Mouse (Mus musculus) heart, postnatal 0 days (tissue): Measurements from ENCODE around the gene Zbed4.

Experiments used
- CTCF ChIP-seq: IDR thresholded peaks from 2 replicates; pipeline ENCODE4 v1.5.1; 2016; ENCODE audit warnings: antibody characterized with exemption, control low read depth, low read depth
- EP300 ChIP-seq: IDR thresholded peaks from 2 replicates; pipeline ENCODE4 v1.6.1; 2016; ENCODE audit warnings: antibody characterized with exemption, low read depth

DNA sequence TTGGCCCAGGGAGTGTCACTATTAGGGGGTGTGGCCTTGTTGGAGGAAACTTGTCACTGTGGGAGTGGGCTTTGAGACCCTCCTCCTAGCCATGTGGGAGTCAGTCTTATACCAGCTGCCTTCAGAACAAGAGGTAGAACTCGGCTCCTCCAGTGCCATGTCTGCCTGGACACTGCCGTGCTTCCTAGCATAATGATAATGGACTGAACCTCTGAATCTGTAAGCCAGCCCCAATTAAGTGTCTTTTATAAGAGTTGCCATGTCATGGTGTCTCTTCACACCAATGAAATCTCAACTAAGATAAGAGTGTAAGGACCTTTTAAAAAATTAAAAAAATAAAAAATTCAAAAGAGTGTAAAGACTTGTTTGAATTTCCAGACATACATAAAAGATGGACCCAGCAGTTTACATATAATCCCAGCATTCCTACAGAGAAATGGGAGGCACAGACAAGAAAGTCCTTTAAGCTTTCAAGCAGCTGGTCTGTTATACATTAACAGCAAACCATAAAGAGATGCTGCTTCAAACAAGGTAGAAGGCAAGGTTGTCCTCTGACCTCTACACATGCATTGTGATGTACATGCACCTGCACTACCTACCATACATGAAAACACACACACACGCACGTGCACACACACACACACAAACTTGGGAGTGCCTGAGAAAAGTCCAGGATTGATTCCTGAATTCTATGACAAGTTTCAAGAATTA lies 40.8 kb downstream of the Zbed4 start:
- TF ChIP-seq EP300 (no peak), CTCF (no peak)
